Mouse (Mus musculus): Measurements from ENCODE around the gene Cpeb4.
"Not testable (repeated sequence)": the region's sequence is repeated elsewhere in the genome, so short reads cannot be mapped to it uniquely, and the experiment has no call there.

Cpeb4 gene

DNA sequence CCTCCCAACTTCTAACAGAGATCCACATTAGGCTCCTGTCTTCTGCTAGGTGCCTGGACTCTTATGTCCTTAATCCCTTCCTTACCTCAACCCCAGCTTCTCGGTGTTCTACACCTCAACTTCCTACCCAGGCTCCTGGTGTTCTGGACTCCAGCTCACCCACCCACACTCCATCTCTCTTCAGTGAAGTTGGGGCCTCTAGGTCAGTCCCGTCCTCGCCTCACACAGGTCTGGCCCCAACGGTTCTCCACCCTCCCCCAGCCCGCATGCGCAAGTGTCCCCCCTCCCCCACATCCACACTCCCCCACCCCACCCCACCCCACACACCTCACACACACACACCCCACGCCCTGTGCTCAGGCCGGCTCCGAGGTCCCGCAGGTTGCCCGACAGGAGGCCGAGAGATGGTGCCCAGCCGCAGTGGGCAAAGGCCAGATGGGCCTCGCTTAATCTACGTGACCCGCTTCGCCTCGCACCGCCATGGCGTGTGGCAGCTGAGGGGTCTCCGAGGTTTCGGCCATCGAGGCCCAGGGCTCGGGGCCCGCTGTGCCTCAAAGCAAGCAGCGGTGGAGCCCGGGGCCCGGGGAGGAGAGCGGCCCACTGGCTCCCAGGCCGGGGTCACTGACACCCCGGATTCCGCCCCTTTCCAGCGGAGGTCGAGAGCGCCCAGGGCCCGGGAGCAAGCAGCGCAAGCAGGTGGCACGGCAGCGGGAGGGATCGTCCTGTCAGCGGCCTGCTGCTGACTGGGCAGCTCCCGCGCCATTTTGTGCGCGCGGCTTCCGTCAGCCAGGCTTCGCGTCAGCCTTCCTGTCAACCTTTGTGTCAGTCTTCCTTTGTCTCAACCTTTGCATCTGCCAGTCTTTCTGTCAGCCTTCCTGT lies 93.5 kb downstream of the Cpeb4 start, which contains the start of gene 4930524B15Rik:
Gene 4930524B15Rik (plus strand): TSS at position 337 of the 879 bp plus-strand sequence.
- no peak for DNase-seq (ENCODE audit: inconsistent age in 2 of 2, low spot score in 1 of 2)

DNA sequence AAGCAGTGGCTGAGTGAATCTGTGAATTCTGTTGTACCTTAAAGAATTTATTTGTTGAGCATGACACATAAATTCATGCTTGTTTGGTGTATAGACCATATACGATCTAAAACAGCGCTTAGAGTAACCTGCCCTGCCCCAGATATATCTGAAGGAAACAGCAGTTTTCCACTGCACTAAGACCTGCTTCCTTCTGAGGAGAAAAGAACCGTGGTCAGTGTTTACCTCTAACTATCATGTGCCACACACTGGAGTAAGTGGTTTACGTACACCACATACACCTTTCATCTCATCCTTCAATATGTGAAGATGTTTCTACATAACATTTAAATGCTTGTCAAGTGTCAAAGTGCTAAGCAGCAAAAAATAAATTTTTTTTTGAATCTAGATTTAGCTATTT lies 102.1 kb downstream of the Cpeb4 start:
- no peak for DNase-seq (ENCODE audit: inconsistent age in 2 of 2, low spot score in 1 of 2)

DNA sequence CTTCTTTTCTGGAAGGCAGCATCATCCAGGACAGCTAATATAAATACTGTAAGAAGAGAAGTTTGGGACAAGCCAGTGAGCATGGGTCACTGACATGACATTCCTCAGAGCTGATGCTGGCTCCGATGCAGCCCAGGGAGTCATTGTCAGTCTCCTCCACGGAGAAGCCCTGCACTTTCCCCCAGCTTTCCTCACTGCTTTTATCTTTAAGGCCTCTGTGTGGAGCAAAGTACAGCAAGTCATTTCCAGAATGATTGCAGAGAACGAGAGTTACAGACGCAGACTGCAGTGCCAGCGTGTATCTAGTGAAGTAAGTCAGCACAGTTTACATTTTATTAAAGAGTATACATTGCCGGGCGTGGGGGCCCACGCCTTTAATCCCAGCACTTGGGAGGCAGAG lies 102.8 kb downstream of the Cpeb4 start:
- DNase-seq (ENCODE audit: inconsistent age in 2 of 2, low spot score in 1 of 2) = no peak

DNA sequence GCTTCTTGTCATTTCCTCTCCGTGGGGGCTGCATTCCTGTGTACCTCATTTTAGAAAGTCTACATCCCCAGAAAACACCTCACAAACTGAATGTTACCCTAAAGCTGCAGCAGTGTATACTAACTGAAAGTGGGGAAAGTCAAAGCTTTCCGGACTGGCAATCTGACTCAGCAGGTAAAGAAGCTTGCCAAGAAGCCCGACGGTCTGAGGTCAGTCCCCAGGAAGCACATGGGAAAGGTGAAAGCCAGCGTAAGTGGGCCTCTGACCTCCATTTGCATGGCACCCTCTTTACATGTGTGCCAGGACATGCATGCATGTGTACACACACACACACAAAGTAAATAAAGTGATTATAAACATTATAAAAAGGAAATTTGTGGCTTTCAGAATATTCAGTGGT lies 103.7 kb downstream of the Cpeb4 start:
- DNase-seq (ENCODE audit: inconsistent age in 2 of 2, low spot score in 1 of 2) = no peak

DNA sequence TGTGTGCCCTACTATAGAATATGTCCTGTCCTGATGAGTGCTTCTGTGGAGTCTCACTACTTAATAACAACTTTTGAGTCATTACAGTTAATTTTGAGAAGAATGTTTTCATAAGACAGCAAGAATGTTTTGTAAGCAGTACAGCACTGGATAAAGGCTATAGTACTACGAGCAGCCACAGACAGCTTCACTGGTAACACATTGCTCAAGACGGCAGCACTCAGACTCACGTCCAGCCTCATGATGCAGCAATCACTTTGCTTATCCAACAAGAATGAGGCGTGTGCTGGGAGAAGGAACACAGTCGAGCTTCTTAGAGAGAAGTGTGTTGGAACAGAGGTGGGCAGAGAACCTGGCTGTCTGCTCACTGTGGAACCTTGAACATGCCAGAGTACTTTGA lies 104.1 kb downstream of the Cpeb4 start:
- DNase-seq (ENCODE audit: inconsistent age in 2 of 2, low spot score in 1 of 2) = no peak

DNA sequence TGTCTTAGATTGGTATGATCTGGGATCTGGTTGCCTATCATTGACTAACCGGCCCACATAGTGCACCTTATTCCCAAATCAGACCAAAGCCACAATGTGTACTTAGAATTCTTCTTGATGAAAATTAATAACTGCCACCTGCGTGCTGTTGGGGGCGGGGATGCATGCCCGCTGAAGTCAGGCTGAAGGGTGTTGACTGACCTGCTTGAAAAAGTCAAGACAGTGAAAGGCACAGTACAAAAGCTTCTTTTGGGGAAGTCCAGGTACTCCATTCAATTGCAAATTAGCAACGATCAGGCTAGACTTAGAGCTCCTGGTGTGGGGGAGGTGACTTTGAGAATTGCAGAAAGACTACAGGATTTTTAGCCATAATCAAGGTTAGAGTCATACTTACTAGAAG lies 108.1 kb downstream of the Cpeb4 start:
- DNase-seq (ENCODE audit: inconsistent age in 2 of 2, low spot score in 1 of 2) = not testable (repeated sequence)

DNA sequence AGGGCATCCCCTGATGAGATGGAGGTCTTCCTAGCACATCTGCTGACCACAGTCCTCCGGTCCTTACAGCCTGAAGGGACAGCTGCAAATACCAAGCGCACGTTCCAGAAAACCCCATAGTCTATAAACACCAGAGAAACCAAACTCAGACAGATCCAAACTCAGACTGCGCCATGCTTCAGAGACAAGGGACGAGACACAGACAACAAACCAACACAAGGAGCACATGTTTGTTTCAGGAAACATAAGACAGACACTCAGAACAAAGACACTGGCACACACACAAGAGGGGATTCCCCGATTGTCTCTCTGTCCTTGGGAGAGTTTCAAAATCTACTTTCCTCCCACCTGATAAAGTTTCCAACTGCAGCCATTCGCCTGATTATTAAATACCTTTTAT lies 109.8 kb downstream of the Cpeb4 start:
- no peak for DNase-seq (ENCODE audit: inconsistent age in 2 of 2, low spot score in 1 of 2)

DNA sequence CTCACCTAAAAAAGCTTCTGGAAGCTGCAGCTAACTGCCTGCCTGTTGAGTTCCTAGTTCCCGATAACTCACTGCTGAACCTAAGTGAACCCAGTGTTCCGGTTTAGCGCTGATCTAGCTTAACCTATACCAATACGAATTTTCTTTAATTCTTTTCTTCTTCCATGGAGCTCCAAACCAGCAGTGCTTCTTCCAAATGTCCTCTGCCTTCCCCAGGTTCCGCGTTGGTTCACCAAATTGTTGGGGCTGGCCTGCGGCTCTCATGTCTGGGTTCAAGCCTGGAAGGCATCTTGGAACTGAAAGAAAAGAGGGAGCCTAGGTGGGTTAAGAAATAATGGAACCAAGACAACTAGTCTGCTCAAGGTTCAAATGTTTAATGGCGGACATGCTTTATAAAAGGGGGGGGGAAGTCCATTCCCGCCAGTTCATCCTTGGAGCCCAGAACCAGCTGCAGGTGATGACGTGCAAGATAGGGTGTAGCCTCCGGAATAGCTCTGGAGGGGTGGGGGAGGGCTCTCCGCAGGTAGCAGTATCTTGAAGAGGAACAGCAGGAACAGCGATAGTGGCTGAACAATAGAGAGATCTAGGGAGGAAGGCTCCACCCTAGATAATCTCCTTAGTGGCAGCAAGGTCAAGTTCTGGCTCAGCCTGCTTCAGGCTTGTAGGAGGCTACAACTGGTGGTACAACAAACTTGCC lies 110.4 kb downstream of the Cpeb4 start:
- not testable (repeated sequence) for DNase-seq (ENCODE audit: inconsistent age in 2 of 2, low spot score in 1 of 2)

DNA sequence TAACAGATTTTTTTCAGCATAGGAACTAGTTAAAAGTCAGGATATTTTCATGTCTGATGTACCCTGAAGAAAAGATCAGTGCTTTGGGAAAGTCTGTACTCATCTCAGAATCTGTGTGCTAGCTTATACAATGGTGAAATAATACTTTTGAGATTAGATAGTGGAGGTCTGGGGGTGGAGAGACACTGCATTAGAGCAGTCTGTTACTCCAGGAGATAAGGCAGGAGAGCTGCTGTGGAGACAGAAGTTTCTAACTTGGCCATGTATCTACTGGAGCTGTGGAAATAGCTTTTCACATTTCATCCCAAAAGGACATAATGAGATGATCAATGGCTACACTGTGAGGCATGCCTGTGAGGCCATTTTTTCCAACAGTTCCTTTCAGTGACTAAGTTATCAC lies 111.2 kb downstream of the Cpeb4 start:
- no peak for DNase-seq (ENCODE audit: inconsistent age in 2 of 2, low spot score in 1 of 2)

DNA sequence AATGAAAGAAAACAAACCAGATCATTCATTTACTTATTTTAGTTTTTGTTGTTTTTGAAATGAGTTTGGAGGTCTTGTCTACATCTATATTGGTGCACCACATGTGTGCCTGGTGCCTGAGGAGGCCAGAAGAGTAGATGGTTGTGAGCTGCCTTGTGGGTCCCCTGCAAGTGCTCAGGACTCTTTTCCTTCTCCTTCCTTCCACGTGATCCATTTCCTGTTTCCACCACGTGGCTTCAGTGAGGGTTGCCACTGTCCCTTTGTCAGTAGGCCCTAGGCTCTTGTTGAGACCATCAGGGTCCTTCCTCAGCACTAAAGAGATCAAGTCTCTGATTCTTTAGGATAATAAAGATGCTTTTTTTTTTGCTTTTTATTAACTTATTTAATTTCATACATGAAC lies 112.8 kb downstream of the Cpeb4 start:
- no peak for DNase-seq (ENCODE audit: inconsistent age in 2 of 2, low spot score in 1 of 2)

Measured in adrenal gland, adult (tissue).